Mouse (Mus musculus) CH12.LX (cell line): ENCODE data around the gene Slc29a4. TPM values are rescaled to one million over a fixed set of nuclear protein-coding genes. Genes with fewer than 3 reads are reported as not detected.

Experiments
- DNase-seq: peaks from one replicate; pipeline ENCODE4 v3.0.0-alpha.2; 2013; ENCODE audit errors: extremely low read depth
- H3K27ac ChIP-seq: 2 replicates; pipeline ENCODE4 v1.5.1; 2012; ENCODE audit warnings: low read depth, mild to moderate bottlenecking, control low read depth, moderate library complexity; ENCODE audit not compliant: insufficient read depth
- H3K27me3 ChIP-seq: replicated peaks from 2 replicates; pipeline ENCODE3; 2012; ENCODE audit warnings: inconsistent platforms
- H3K36me3 ChIP-seq, 2 experiments: replicated peaks in 1 of 2; 2 replicates each; pipeline versions ENCODE3 to v1.6.1; 2012; ENCODE audit warnings: inconsistent platforms in 1 of 2, low read length in 1 of 2, mild to moderate bottlenecking in 1 of 2, mixed read lengths in 1 of 2, moderate library complexity in 1 of 2; ENCODE audit not compliant: control insufficient read depth in 1 of 2, insufficient read depth in 1 of 2
- H3K4me1 ChIP-seq, 2 experiments: 2 replicates each; pipeline ENCODE4 v1.6.1; 2012; ENCODE audit warnings: inconsistent platforms in 1 of 2, moderate library complexity in 1 of 2; ENCODE audit not compliant: insufficient read depth in 2 of 2, control insufficient read depth in 1 of 2
- H3K4me2 ChIP-seq: 2 replicates; pipeline ENCODE4 v1.6.1; 2012; ENCODE audit warnings: low read depth, mild to moderate bottlenecking, control low read depth; ENCODE audit not compliant: poor library complexity, insufficient read depth, severe bottlenecking
- H3K4me3 ChIP-seq, 3 experiments: fragments of 150-350 bp in 1 of 3; sonication (generic) in 1 of 3; replicated peaks in 1 of 3; 2 replicates each; pipeline versions ENCODE3 to v1.5.1; 2011 to 2012; ENCODE audit warnings: low read depth in 2 of 3, low read length in 2 of 3, mild to moderate bottlenecking in 2 of 3, moderate library complexity in 2 of 3, control low read depth in 1 of 3, improper control_type of control experiment in 1 of 3, inconsistent platforms in 1 of 3, mixed read lengths in 1 of 3; ENCODE audit not compliant: poor library complexity in 1 of 3
- H3K79me2 ChIP-seq: replicated peaks from 2 replicates; pipeline ENCODE4 v1.6.1; 2012; ENCODE audit warnings: mild to moderate bottlenecking, moderate library complexity; ENCODE audit not compliant: control insufficient read depth, poor library complexity, insufficient read depth, severe bottlenecking; ENCODE audit errors: extremely low read depth
- H3K9ac ChIP-seq: 2 replicates; pipeline ENCODE4 v1.6.1; 2012; ENCODE audit warnings: low read depth, mild to moderate bottlenecking, control low read depth, moderate library complexity; ENCODE audit not compliant: insufficient read depth
- H3K9me3 ChIP-seq: replicated peaks from 2 replicates; pipeline ENCODE3; 2012; ENCODE audit warnings: low read length, inconsistent platforms, mixed read lengths
- CHD1 ChIP-seq: IDR thresholded peaks from 2 replicates; pipeline ENCODE4 v1.6.1; 2012; ENCODE audit warnings: low read depth, low read length, improper control_type of control experiment, inconsistent platforms
- CHD2 ChIP-seq: IDR thresholded peaks from 2 replicates; pipeline ENCODE4 v1.6.1; 2011; ENCODE audit warnings: low read length, improper control_type of control experiment
- CTCF ChIP-seq, 2 experiments: IDR thresholded peaks in 1 of 2; conservative IDR thresholded peaks in 1 of 2; 2 replicates each; pipeline ENCODE4 v1.5.1; 2011 to 2012; ENCODE audit warnings: low read depth in 2 of 2, low read length in 2 of 2, improper control_type of control experiment in 1 of 2, inconsistent platforms in 1 of 2, mild to moderate bottlenecking in 1 of 2, moderate library complexity in 1 of 2
- E2F4 ChIP-seq: IDR thresholded peaks from 2 replicates; pipeline ENCODE4 v1.6.1; 2011; ENCODE audit warnings: low read depth, low read length, improper control_type of control experiment; ENCODE audit not compliant: insufficient replicate concordance
- EP300 ChIP-seq: IDR thresholded peaks from 2 replicates; pipeline ENCODE4 v1.6.1; 2011; ENCODE audit warnings: low read length, improper control_type of control experiment
- IRF4 ChIP-seq: IDR thresholded peaks from 2 replicates; pipeline ENCODE4 v1.6.1; 2014; ENCODE audit warnings: low read depth, mild to moderate bottlenecking, inconsistent platforms, low read length, improper control_type of control experiment
- JUN ChIP-seq: IDR thresholded peaks from 2 replicates; pipeline ENCODE4 v1.6.1; 2011; ENCODE audit warnings: low read depth, mild to moderate bottlenecking, low read length, improper control_type of control experiment, moderate library complexity; ENCODE audit not compliant: insufficient read depth
- KAT2A ChIP-seq: IDR thresholded peaks from 2 replicates; pipeline ENCODE4 v1.6.1; 2012; ENCODE audit warnings: low read length, improper control_type of control experiment, inconsistent platforms; ENCODE audit not compliant: insufficient replicate concordance
- MAFK ChIP-seq: IDR thresholded peaks from 2 replicates; pipeline ENCODE4 v1.6.1; 2011; ENCODE audit warnings: low read length, improper control_type of control experiment; ENCODE audit not compliant: insufficient replicate concordance
- MXI1 ChIP-seq: IDR thresholded peaks from 2 replicates; pipeline ENCODE4 v1.6.1; 2011; ENCODE audit warnings: mild to moderate bottlenecking, low read depth, low read length, improper control_type of control experiment
- PAX5 ChIP-seq: IDR thresholded peaks from 2 replicates; pipeline ENCODE4 v1.6.1; 2012; ENCODE audit warnings: low read length, inconsistent platforms, mixed read lengths
- POLR2A ChIP-seq: IDR thresholded peaks from 2 replicates; pipeline ENCODE4 v1.6.1; 2011; ENCODE audit warnings: low read depth, mild to moderate bottlenecking, improper control_type of control experiment, low read length
- RAD21 ChIP-seq: IDR thresholded peaks from 2 replicates; pipeline ENCODE4 v1.6.1; 2011; ENCODE audit warnings: low read depth, mild to moderate bottlenecking, low read length, improper control_type of control experiment, moderate library complexity
- UBTF ChIP-seq: IDR thresholded peaks from 2 replicates; pipeline ENCODE4 v1.6.1; 2012; ENCODE audit warnings: low read depth, mild to moderate bottlenecking, inconsistent platforms, low read length, improper control_type of control experiment, moderate library complexity
- ZNF384 ChIP-seq: IDR thresholded peaks from 2 replicates; pipeline ENCODE4 v1.6.1; 2012; ENCODE audit warnings: low read depth, low read length, improper control_type of control experiment, inconsistent platforms
- dilution Hi-C: fragments of 300-500 bp; cut with MboI; formaldehyde crosslinking; loops from 2 replicates; pipeline ENCODE4 v1.14.3; 2020; ENCODE audit warnings: low sequenced_read_pairs; ENCODE audit not compliant: extremely low pct_unique_long_range_greater_than_20kb, extremely low pct_ligation_motif_present
- in situ Hi-C: fragments of 300-500 bp; cut with MboI; formaldehyde crosslinking; loops from 3 replicates; pipeline ENCODE4 v1.14.3; 2019; ENCODE audit warnings: low sequenced_read_pairs, low pct_ligation_motif_present, low pct_unique_long_range_greater_than_20kb, mixed read lengths
- polyA plus RNA-seq: library from polyadenylated mRNA; unstranded; fragments of >175 nt; gene quantifications from 2 replicates; pipeline ENCODE4 v1.2.1, GENCODE M21; 2012; ENCODE audit warnings: low read depth; ENCODE audit not compliant: insufficient read length
- total RNA-seq, 2 experiments: library from RNA; depleted of rRNA; stranded (reverse); fragments of 300-350 nt in 1 of 2; fragments of >200 nt in 1 of 2; gene quantifications; 2 replicates each; pipeline ENCODE4 v1.2.3; 2012 to 2014

Gene Slc29a4
- total and polyA plus RNA-seq, 3 experiments, result not detected

DNA sequence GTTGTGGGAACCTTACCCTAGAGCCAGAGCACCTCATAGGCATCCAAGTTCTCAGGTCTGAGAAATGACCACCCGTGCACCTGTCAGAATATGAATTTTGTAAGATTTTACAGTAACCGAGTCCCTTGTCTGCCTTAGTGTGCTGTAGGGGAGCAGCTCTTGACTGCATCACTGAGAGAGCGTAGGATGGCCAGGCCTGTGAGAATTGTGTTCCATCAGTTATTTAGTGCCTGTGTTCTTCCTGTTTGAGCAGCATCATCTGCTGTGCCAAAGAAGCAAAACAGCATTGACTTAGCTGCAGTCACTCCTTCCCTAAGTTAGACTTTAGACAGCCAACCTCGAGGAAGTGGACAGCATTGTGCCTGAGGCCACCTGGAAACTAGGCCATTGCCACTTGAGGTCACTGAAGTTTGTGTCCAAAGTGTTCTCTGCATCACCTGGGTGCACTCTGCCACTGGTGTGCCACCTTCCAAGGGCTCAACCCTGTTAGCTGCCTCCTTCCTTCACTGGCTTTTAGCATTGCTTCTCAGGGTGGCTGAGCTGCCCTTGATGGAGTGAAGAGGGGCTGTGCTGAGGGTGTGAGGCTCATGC is 42.8 kb upstream of the Slc29a4 start:
- Histone ChIP-seq H3K9me3 (no peaks in the 10 kb centered on the region), H3K4me1 (0 out of 4 replicates have a peak, but pooled peaks cover 0 to 8% of the 10 kb centered on the region in 2 experiments), H3K4me2 (no peak overlapping the region), H3K27ac (no peak overlapping the region), H3K4me3 (no peak overlapping the region), H3K9ac (no peak overlapping the region), H3K27me3 (no peaks in the 10 kb centered on the region), H3K36me3 (peaks cover 11 to 73% of the 10 kb centered on the region in 2 experiments), H3K79me2 (peaks cover 2% of the 10 kb centered on the region; the same call in 1 of the 2 replicates)
- no peak for DNase-seq
- dilution Hi-C loops, result no loop called here
- TF ChIP-seq E2F4 (no peak), MXI1 (no peak), KAT2A (no peak), POLR2A (no peak)
- in situ Hi-C loops, result no loop called here

GRCm38 (mm10) chr5:142650390-142650789 is 41.9 kb upstream of the Slc29a4 start:
- no peak for DNase-seq
- Histone ChIP-seq H3K4me1 (0 out of 4 replicates have a peak, but pooled peaks cover 0 to 8% of the 10 kb centered on the region in 2 experiments), H3K27me3 (no peaks in the 10 kb centered on the region), H3K79me2 (peaks cover 2% of the 10 kb centered on the region; the same call in 1 of the 2 replicates), H3K4me3 (no peak overlapping the region), H3K9ac (no peak overlapping the region), H3K27ac (no peak overlapping the region), H3K9me3 (no peaks in the 10 kb centered on the region), H3K4me2 (no peak overlapping the region), H3K36me3 (peaks cover 17 to 75% of the 10 kb centered on the region in 2 experiments)
- no peak for TF ChIP-seq IRF4
- no peak for TF ChIP-seq CHD1
- no peak for TF ChIP-seq EP300
- TF ChIP-seq MAFK, result no peak
- no peak for TF ChIP-seq CTCF (conservative IDR thresholded peaks at IDR 0.05 in 1 of 2, IDR thresholded peaks at IDR 0.05 in 1 of 2; ENCODE audit: low read depth in 2 of 2, low read length in 2 of 2)
- TF ChIP-seq JUN, result no peak
- TF ChIP-seq ZNF384, result no peak
- TF ChIP-seq RAD21, result no peak
- no peak for TF ChIP-seq MXI1
- no peak for TF ChIP-seq CHD2
- no peak for TF ChIP-seq PAX5
- TF ChIP-seq UBTF, result no peak
- dilution Hi-C loops (no loop called here), in situ Hi-C loops (no loop called here)
